ENCODE assay signal across 21 mouse cellular contexts in the genomic region with DNA sequence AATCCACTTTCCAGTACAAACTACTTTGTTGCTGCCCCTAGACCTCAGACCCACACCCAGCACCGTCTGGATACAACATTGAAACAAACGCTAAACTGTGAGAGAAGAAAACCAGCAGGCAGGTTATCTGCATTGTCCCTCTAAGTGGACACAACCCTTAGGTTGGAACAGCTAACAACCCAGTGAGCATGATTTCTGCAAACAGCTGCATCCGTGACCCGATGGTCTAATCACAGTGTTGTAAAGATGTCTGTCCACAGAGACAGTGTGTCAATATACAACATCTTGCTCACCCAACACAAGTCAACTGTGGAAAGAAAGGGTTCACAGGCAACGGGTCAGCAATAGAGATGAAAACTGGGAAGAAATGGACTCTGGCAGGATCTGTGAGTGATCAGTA. TPM values are rescaled to one million over a fixed set of nuclear protein-coding genes. Genes with fewer than 3 reads are reported as not detected.
A peak's percentile ranks its signal among the peaks of the same experiment; 100 is the strongest.
DNase-seq lines count a peak whose midpoint lies in the region; ATAC-seq and TF ChIP-seq lines count a peak whose summit lies in the region.
"Had no signal": no experiment of that assay in that cellular context is flagged by ENCODE, and none has a peak within 500 bp of the region (broad histone marks: within the 10 kb centered on the region; RNA-seq: fewer than 3 reads in every experiment).

No protein-coding gene starts in this region.

- H3K9ac ChIP-seq in forebrain, postnatal 0 days = no peak overlapping the region
- no peak overlapping the region for H3K9ac ChIP-seq in liver, postnatal 0 days (replicated peaks)
- H3K9ac ChIP-seq in liver, embryonic 12.5 days = no peak overlapping the region
- H3K9ac ChIP-seq in heart, embryonic 14.5 days (ENCODE audit: low read length) = no peak overlapping the region
- H3K9ac ChIP-seq: forebrain, embryonic 13.5 days; liver, embryonic 15.5 days; neural tube, embryonic 13.5 days had no signal

- peaks cover 9% of the 10 kb centered on the region; the same call in 1 of the 2 replicates for H3K9me3 ChIP-seq in forebrain, embryonic 10.5 days
- no peaks in the 10 kb centered on the region for H3K9me3 ChIP-seq in forebrain, postnatal 0 days (ENCODE audit: low read length)
- no peaks in the 10 kb centered on the region for H3K9me3 ChIP-seq in liver, postnatal 0 days (ENCODE audit: low read length)
- no peaks in the 10 kb centered on the region for H3K9me3 ChIP-seq in liver, embryonic 12.5 days (replicated peaks)
- H3K9me3 ChIP-seq in heart, embryonic 14.5 days (ENCODE audit: control insufficient read depth, low read length) = no peaks in the 10 kb centered on the region
- H3K9me3 ChIP-seq: forebrain, embryonic 13.5 days; liver, embryonic 15.5 days had no signal

- no peak for ATAC-seq in forebrain, postnatal 0 days
- no peak for ATAC-seq in liver, postnatal 0 days
- no peak for ATAC-seq in liver, embryonic 12.5 days
- ATAC-seq in heart, embryonic 14.5 days (ENCODE audit: insufficient number of reproducible peaks, insufficient read depth, low FRiP score, low read depth) = no peak
- peak; percentile 21; the same call in 1 of the 2 replicates for ATAC-seq in monocyte, adult 5-6 weeks (replicated peaks; ENCODE audit: insufficient number of reproducible peaks, low FRiP score, low TSS enrichment, poor library complexity, severe bottlenecking)
- ATAC-seq: forebrain, embryonic 13.5 days had no signal

- H3K27ac ChIP-seq in forebrain, embryonic 10.5 days = 0 out of 2 replicates have a peak overlapping the region, but pooled peaks have one; percentile 8
- no peak overlapping the region for H3K27ac ChIP-seq in forebrain, postnatal 0 days (ENCODE audit: low read depth, low read length)
- H3K27ac ChIP-seq in liver, postnatal 0 days (ENCODE audit: low read depth) = no peak overlapping the region
- H3K27ac ChIP-seq in liver, embryonic 12.5 days = no peak overlapping the region
- peak overlapping the region; percentile 41 to 59 for H3K27ac ChIP-seq in heart, embryonic 14.5 days (replicated peaks in 1 of 2; ENCODE audit: control insufficient read depth in 1 of 2, insufficient read depth in 1 of 2, low read depth in 2 of 2, low read length in 2 of 2)
- H3K27ac ChIP-seq: forebrain, embryonic 13.5 days; left cerebral cortex, adult 2 months; liver, embryonic 15.5 days; neural tube, embryonic 13.5 days had no signal

- no peak for DNase-seq in forebrain, embryonic 10.5 days (ENCODE audit: extremely low spot score, low spot score)
- no peak for DNase-seq in forebrain, postnatal 0 days
- DNase-seq in liver, postnatal 0 days = no peak
- no peak for DNase-seq in urinary bladder, adult 2 months (ENCODE audit: low spot score)
- no peak for DNase-seq in adrenal gland, postnatal 10 days
- DNase-seq: adrenal gland, adult 2 months; cerebellum, adult 11 months; cerebellum, postnatal 14 days; embryo, embryonic 11 days; gastrocnemius, postnatal 25 days; kidney, adult 11 months; kidney, postnatal 14 days; thymus, postnatal 4 days had no signal

- 56% methylated on average over 5 of the region's 5 CpGs for WGBS in forebrain, embryonic 10.5 days
- WGBS in forebrain, postnatal 0 days = 53% methylated on average over 5 of the region's 5 CpGs
- WGBS in liver, postnatal 0 days (ENCODE audit: insufficient replicate concordance) = 41% methylated on average over 5 of the region's 5 CpGs
- 47% methylated on average over 5 of the region's 5 CpGs for WGBS in liver, embryonic 12.5 days (ENCODE audit: insufficient replicate concordance)
- 19% methylated on average over 5 of the region's 5 CpGs for WGBS in heart, embryonic 14.5 days

- peaks cover 38% of the 10 kb centered on the region for H3K4me1 ChIP-seq in forebrain, embryonic 10.5 days
- H3K4me1 ChIP-seq in forebrain, postnatal 0 days (ENCODE audit: insufficient read depth) = peaks cover 7% of the 10 kb centered on the region; the same call in 1 of the 2 replicates
- H3K4me1 ChIP-seq in liver, postnatal 0 days (ENCODE audit: insufficient read depth) = peaks cover 9% of the 10 kb centered on the region
- H3K4me1 ChIP-seq in liver, embryonic 12.5 days = peaks cover 14% of the 10 kb centered on the region
- H3K4me1 ChIP-seq in heart, embryonic 14.5 days (ENCODE audit: control insufficient read depth in 2 of 2, insufficient read depth in 2 of 2, low read length in 2 of 2) = peaks cover 8 to 20% of the 10 kb centered on the region in 2 experiments; a peak in 3 of 4 replicates

- TF ChIP-seq EP300 in liver, postnatal 0 days (IDR thresholded peaks at IDR 0.05; ENCODE audit: low read depth) = no peak

- H3K4me3 ChIP-seq in forebrain, embryonic 10.5 days = no peak overlapping the region
- no peak overlapping the region for H3K4me3 ChIP-seq in forebrain, postnatal 0 days (ENCODE audit: low read depth, low read length)
- H3K4me3 ChIP-seq in liver, postnatal 0 days (ENCODE audit: low read depth, low read length) = no peak overlapping the region
- H3K4me3 ChIP-seq in liver, embryonic 12.5 days = no peak overlapping the region
- H3K4me3 ChIP-seq in heart, embryonic 14.5 days (ENCODE audit: control insufficient read depth in 1 of 2, insufficient read depth in 1 of 2, low read depth in 1 of 2, low read length in 2 of 2) = peak overlapping the region; percentile 1 to 4; a peak in 2 of 4 replicates
- H3K4me3 ChIP-seq: forebrain, embryonic 13.5 days; left cerebral cortex, adult 2 months; liver, embryonic 15.5 days; neural tube, embryonic 13.5 days had no signal

- no peak for TF ChIP-seq CTCF in forebrain, postnatal 0 days (IDR thresholded peaks at IDR 0.05; ENCODE audit: low read depth)
- no peak for TF ChIP-seq CTCF in liver, postnatal 0 days (IDR thresholded peaks at IDR 0.05; ENCODE audit: low read depth)

- peaks cover 57% of the 10 kb centered on the region for H3K27me3 ChIP-seq in forebrain, embryonic 10.5 days (ENCODE audit: poor library complexity, severe bottlenecking)
- peaks cover 5% of the 10 kb centered on the region for H3K27me3 ChIP-seq in forebrain, postnatal 0 days (ENCODE audit: insufficient read depth, low read length)
- H3K27me3 ChIP-seq in liver, postnatal 0 days (ENCODE audit: insufficient read depth, low read length) = peaks cover 24% of the 10 kb centered on the region
- H3K27me3 ChIP-seq in liver, embryonic 12.5 days (replicated peaks) = peaks cover 52% of the 10 kb centered on the region
- H3K27me3 ChIP-seq in heart, embryonic 14.5 days (ENCODE audit: control insufficient read depth, insufficient read depth, low read length) = 0 out of 2 replicates have a peak, but pooled peaks cover 6% of the 10 kb centered on the region
- H3K27me3 ChIP-seq: CH12.LX had no signal

- H3K4me2 ChIP-seq in forebrain, postnatal 0 days (ENCODE audit: low read depth) = no peak overlapping the region
- peak overlapping the region; percentile 30; the same call in 1 of the 2 replicates for H3K4me2 ChIP-seq in liver, postnatal 0 days (ENCODE audit: low read depth, low read length)
- H3K4me2 ChIP-seq in liver, embryonic 12.5 days = no peak overlapping the region
- peak overlapping the region; percentile 99 for H3K4me2 ChIP-seq in heart, embryonic 14.5 days (ENCODE audit: low read length)
- H3K4me2 ChIP-seq: forebrain, embryonic 13.5 days; liver, embryonic 15.5 days; neural tube, embryonic 13.5 days had no signal

- H3K36me3 ChIP-seq in forebrain, embryonic 10.5 days (replicated peaks) = no peaks in the 10 kb centered on the region
- H3K36me3 ChIP-seq in forebrain, postnatal 0 days (ENCODE audit: insufficient read depth) = no peaks in the 10 kb centered on the region
- no peaks in the 10 kb centered on the region for H3K36me3 ChIP-seq in liver, postnatal 0 days (replicated peaks; ENCODE audit: insufficient read depth, low read length)
- no peaks in the 10 kb centered on the region for H3K36me3 ChIP-seq in liver, embryonic 12.5 days
- no peaks in the 10 kb centered on the region for H3K36me3 ChIP-seq in heart, embryonic 14.5 days (ENCODE audit: control insufficient read depth, insufficient read depth, low read length)
- H3K36me3 ChIP-seq: liver, embryonic 15.5 days; neural tube, embryonic 13.5 days had no signal

RNA-seq across cellular contexts. Expression of a gene that starts 1.8 kb away (rescaled TPM):
- 1.5 and 1.6 TPM in 2 replicates for polyA plus RNA-seq in forebrain, embryonic 10.5 days (2016; fragmentation: Nextera tagmentation; extraction: Ambion mirVana)
- 34.7 and 36.0 TPM in 2 replicates for total RNA-seq in forebrain, postnatal 0 days (2014; rRNA removed)
- 5.6 and 7.5 TPM in 2 replicates for polyA plus RNA-seq in forebrain, postnatal 0 days (2015; fragmentation: Nextera tagmentation; extraction: Ambion mirVana)
- 0.75 and 1.4 TPM in 2 replicates for polyA plus RNA-seq in liver, postnatal 0 days (2015; fragmentation: Nextera tagmentation; extraction: Ambion mirVana)
- 0.11 and 0.30 TPM in 2 replicates for polyA plus RNA-seq in liver, embryonic 12.5 days (2016; fragmentation: Nextera tagmentation; extraction: Ambion mirVana)
- 2.1 and 2.4 TPM in 2 replicates for polyA plus RNA-seq in heart, embryonic 14.5 days (2014; fragmentation: Nextera tagmentation; extraction: Ambion mirVana)
- 4.9 to 18.6 TPM (median 9.3 TPM) in 3 replicates for total RNA-seq in monocyte, adult 5-6 weeks (2017)
- polyA plus RNA-seq in urinary bladder, adult 2 months (2012; rRNA removed) = 8.4 and 8.7 TPM in 2 replicates
- total RNA-seq in adrenal gland, postnatal 10 days (2021) = 1 to 10 TPM; 2.3 to 3.9 TPM
- total RNA-seq: CH12.LX had no signal

RNA-seq across cellular contexts. Expression of a gene that starts 15.6 kb away (rescaled TPM):
- polyA plus RNA-seq in forebrain, embryonic 10.5 days (2016; fragmentation: Nextera tagmentation; extraction: Ambion mirVana) = 34.9 and 37.6 TPM in 2 replicates
- 44.7 and 67.8 TPM in 2 replicates for total RNA-seq in forebrain, postnatal 0 days (2014; rRNA removed)
- 31.4 and 40.4 TPM in 2 replicates for polyA plus RNA-seq in forebrain, postnatal 0 days (2015; fragmentation: Nextera tagmentation; extraction: Ambion mirVana)
- 27.7 and 28.9 TPM in 2 replicates for polyA plus RNA-seq in liver, postnatal 0 days (2015; fragmentation: Nextera tagmentation; extraction: Ambion mirVana)
- 20.0 and 20.3 TPM in 2 replicates for polyA plus RNA-seq in liver, embryonic 12.5 days (2016; fragmentation: Nextera tagmentation; extraction: Ambion mirVana)
- polyA plus RNA-seq in heart, embryonic 14.5 days (2014; fragmentation: Nextera tagmentation; extraction: Ambion mirVana) = 39.0 and 40.8 TPM in 2 replicates
- 88.0 to 114 TPM (median 88.1 TPM) in 3 replicates for total RNA-seq in monocyte, adult 5-6 weeks (2017)
- 48.3 and 80.7 TPM in 2 replicates for polyA plus RNA-seq in urinary bladder, adult 2 months (2012; rRNA removed)
- 100 to 1,000 TPM; 115 to 120 TPM for total RNA-seq in adrenal gland, postnatal 10 days (2021)

Comparison
In these comparisons a context has a peak if more than half of its experiments do, and no peak if none do; other contexts are left out.
1. H3K27ac ChIP-seq: peak in forebrain, embryonic 10.5 days (single experiment) and heart, embryonic 14.5 days (2 of 2); none in forebrain, postnatal 0 days (single experiment), liver, postnatal 0 days (single experiment) and liver, embryonic 12.5 days (single experiment).
2. H3K4me2 ChIP-seq: peak in liver, postnatal 0 days (single experiment) and heart, embryonic 14.5 days (single experiment); none in forebrain, postnatal 0 days (single experiment) and liver, embryonic 12.5 days (single experiment).
3. H3K4me3 ChIP-seq: peak in heart, embryonic 14.5 days (2 of 2); none in forebrain, embryonic 10.5 days (single experiment), forebrain, postnatal 0 days (single experiment), liver, postnatal 0 days (single experiment) and liver, embryonic 12.5 days (single experiment).